Mouse (Mus musculus): Measurements from ENCODE around the gene Agbl1. TPM values are rescaled to one million over a fixed set of nuclear protein-coding genes. Genes with fewer than 3 reads are reported as not detected.

The Agbl1 gene
- polyA plus RNA-seq, 1 experiment from 2014 or later: 0.50 TPM

- DNase-seq (ENCODE audit: low spot score): no peak
- H3K27ac ChIP-seq (replicated peaks; ENCODE audit: low read depth, low read length): no peak overlapping the region
- no peaks in the 10 kb centered on the region for H3K27me3 ChIP-seq (replicated peaks; ENCODE audit: control insufficient read depth, insufficient read depth, low read length)
- WGBS: 69% methylated on average over 2 of the region's 2 CpGs
- no peaks in the 10 kb centered on the region for H3K4me1 ChIP-seq (ENCODE audit: control insufficient read depth, insufficient read depth, low read length)
- no peaks in the 10 kb centered on the region for H3K36me3 ChIP-seq (ENCODE audit: control insufficient read depth, insufficient read depth, low read length)
- ATAC-seq (ENCODE audit: low read depth): no peak
- no peaks in the 10 kb centered on the region for H3K9me3 ChIP-seq (ENCODE audit: control insufficient read depth, low read length)
- no peak overlapping the region for H3K9ac ChIP-seq (ENCODE audit: low read depth, low read length)
- no peak overlapping the region for H3K4me2 ChIP-seq (ENCODE audit: low read depth, low read length)
- H3K4me3 ChIP-seq (ENCODE audit: low read depth, low read length): no peak overlapping the region
Measured at GRCm38 (mm10) chr7:76466427-76466826, 236.7 kb downstream of the Agbl1 start.

GRCm38 (mm10) chr7:76474233-76474632, 244.5 kb downstream of the Agbl1 start:
- H3K9ac ChIP-seq (ENCODE audit: low read depth, low read length): no peak overlapping the region
- H3K9me3 ChIP-seq (ENCODE audit: control insufficient read depth, low read length): no peaks in the 10 kb centered on the region
- H3K27ac ChIP-seq (replicated peaks; ENCODE audit: low read depth, low read length): no peak overlapping the region
- H3K36me3 ChIP-seq (ENCODE audit: control insufficient read depth, insufficient read depth, low read length): no peaks in the 10 kb centered on the region
- no peak for DNase-seq (ENCODE audit: low spot score)
- WGBS: 36% methylated on average over 6 of the region's 6 CpGs
- ATAC-seq (ENCODE audit: low read depth): no peak
- H3K27me3 ChIP-seq (replicated peaks; ENCODE audit: control insufficient read depth, insufficient read depth, low read length): no peaks in the 10 kb centered on the region
- H3K4me3 ChIP-seq (ENCODE audit: low read depth, low read length): no peak overlapping the region
- no peak overlapping the region for H3K4me2 ChIP-seq (ENCODE audit: low read depth, low read length)
- H3K4me1 ChIP-seq (ENCODE audit: control insufficient read depth, insufficient read depth, low read length): no peaks in the 10 kb centered on the region

- Histone ChIP-seq H3K4me2 (ENCODE audit: low read depth, low read length) (no peak overlapping the region), H3K9ac (ENCODE audit: low read depth, low read length) (no peak overlapping the region), H3K4me3 (ENCODE audit: low read depth, low read length) (no peak overlapping the region), H3K27ac (replicated peaks; ENCODE audit: low read depth, low read length) (no peak overlapping the region), H3K4me1 (ENCODE audit: control insufficient read depth, insufficient read depth, low read length) (no peaks in the 10 kb centered on the region), H3K27me3 (replicated peaks; ENCODE audit: control insufficient read depth, insufficient read depth, low read length) (no peaks in the 10 kb centered on the region), H3K36me3 (ENCODE audit: control insufficient read depth, insufficient read depth, low read length) (no peaks in the 10 kb centered on the region), H3K9me3 (ENCODE audit: control insufficient read depth, low read length) (no peaks in the 10 kb centered on the region)
- WGBS: 65% methylated on average over 2 of the region's 2 CpGs
- ATAC-seq (ENCODE audit: low read depth) (no peak), DNase-seq (ENCODE audit: low spot score) (no peak)
Measured at GRCm38 (mm10) chr7:76485546-76485945, 255.9 kb downstream of the Agbl1 start.

GRCm38 (mm10) chr7:76487519-76487918, 257.8 kb downstream of the Agbl1 start:
- no peak for ATAC-seq (ENCODE audit: low read depth)
- 66% methylated on average over 5 of the region's 5 CpGs for WGBS
- H3K27me3 ChIP-seq (replicated peaks; ENCODE audit: control insufficient read depth, insufficient read depth, low read length): no peaks in the 10 kb centered on the region
- H3K4me1 ChIP-seq (ENCODE audit: control insufficient read depth, insufficient read depth, low read length): no peaks in the 10 kb centered on the region
- H3K9ac ChIP-seq (ENCODE audit: low read depth, low read length): no peak overlapping the region
- no peak overlapping the region for H3K4me3 ChIP-seq (ENCODE audit: low read depth, low read length)
- no peaks in the 10 kb centered on the region for H3K9me3 ChIP-seq (ENCODE audit: control insufficient read depth, low read length)
- H3K4me2 ChIP-seq (ENCODE audit: low read depth, low read length): no peak overlapping the region
- DNase-seq (ENCODE audit: low spot score): no peak
- no peak overlapping the region for H3K27ac ChIP-seq (replicated peaks; ENCODE audit: low read depth, low read length)
- no peaks in the 10 kb centered on the region for H3K36me3 ChIP-seq (ENCODE audit: control insufficient read depth, insufficient read depth, low read length)

DNA sequence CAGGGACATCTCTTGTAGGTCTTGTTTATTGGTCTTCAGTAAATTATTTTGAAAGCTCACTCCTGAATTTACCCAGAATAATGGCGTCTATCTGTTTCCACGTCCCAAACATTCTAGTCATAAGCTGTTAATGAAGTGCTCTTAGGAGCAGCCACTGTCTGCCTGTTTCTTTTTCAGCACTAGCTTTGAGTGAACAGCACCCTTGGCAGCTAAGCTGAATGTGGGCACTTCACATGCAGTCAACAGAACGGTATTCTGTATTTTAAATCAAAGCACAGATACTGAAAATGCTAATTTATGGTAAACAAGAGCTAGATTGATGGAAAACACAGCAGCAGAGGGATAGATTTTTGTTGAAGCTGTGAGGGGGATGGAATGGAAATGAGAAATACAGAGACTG, 294.6 kb downstream of the Agbl1 start:
- Histone ChIP-seq H3K9me3 (ENCODE audit: control insufficient read depth, low read length) (no peaks in the 10 kb centered on the region), H3K27me3 (replicated peaks; ENCODE audit: control insufficient read depth, insufficient read depth, low read length) (no peaks in the 10 kb centered on the region), H3K4me1 (ENCODE audit: control insufficient read depth, insufficient read depth, low read length) (no peaks in the 10 kb centered on the region), H3K4me2 (ENCODE audit: low read depth, low read length) (no peak overlapping the region), H3K4me3 (ENCODE audit: low read depth, low read length) (no peak overlapping the region), H3K9ac (ENCODE audit: low read depth, low read length) (no peak overlapping the region), H3K27ac (replicated peaks; ENCODE audit: low read depth, low read length) (no peak overlapping the region), H3K36me3 (ENCODE audit: control insufficient read depth, insufficient read depth, low read length) (no peaks in the 10 kb centered on the region)
- ATAC-seq (ENCODE audit: low read depth): no peak
- 34% methylated on average over 3 of the region's 3 CpGs for WGBS
- peak; percentile 35 for DNase-seq (ENCODE audit: low spot score)

- ATAC-seq (ENCODE audit: low read depth) (peak; percentile 26; the same call in 1 of the 2 replicates), DNase-seq (ENCODE audit: low spot score) (peak; percentile 35)
- H3K4me2 ChIP-seq (ENCODE audit: low read depth, low read length): no peak overlapping the region
- 48% methylated on average over 2 of the region's 2 CpGs for WGBS
- H3K36me3 ChIP-seq (ENCODE audit: control insufficient read depth, insufficient read depth, low read length): no peaks in the 10 kb centered on the region
- no peaks in the 10 kb centered on the region for H3K4me1 ChIP-seq (ENCODE audit: control insufficient read depth, insufficient read depth, low read length)
- no peaks in the 10 kb centered on the region for H3K27me3 ChIP-seq (replicated peaks; ENCODE audit: control insufficient read depth, insufficient read depth, low read length)
- no peak overlapping the region for H3K9ac ChIP-seq (ENCODE audit: low read depth, low read length)
- H3K4me3 ChIP-seq (ENCODE audit: low read depth, low read length): no peak overlapping the region
- H3K27ac ChIP-seq (replicated peaks; ENCODE audit: low read depth, low read length): no peak overlapping the region
- no peaks in the 10 kb centered on the region for H3K9me3 ChIP-seq (ENCODE audit: control insufficient read depth, low read length)
Measured at GRCm38 (mm10) chr7:76546456-76546855, 316.8 kb downstream of the Agbl1 start.

DNA sequence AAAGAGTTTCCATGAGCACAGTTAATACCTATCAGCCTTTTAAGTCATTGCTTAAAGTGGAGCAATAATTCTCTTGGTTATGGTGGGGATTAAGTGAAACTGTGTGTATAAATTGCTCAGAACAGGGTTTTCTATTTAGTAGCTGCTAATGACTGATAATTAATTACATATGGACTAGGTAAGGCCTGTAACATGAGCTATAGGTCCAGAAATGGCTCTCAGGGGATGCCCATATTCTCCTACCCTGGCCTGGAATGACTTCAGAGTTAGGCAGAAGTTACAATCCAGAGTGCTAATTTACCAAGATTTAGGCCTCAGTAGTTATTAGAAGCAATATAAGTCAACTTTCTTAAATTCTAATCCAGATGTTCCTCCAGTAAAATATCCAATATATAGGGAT, 317.6 kb downstream of the Agbl1 start:
- H3K27me3 ChIP-seq (replicated peaks; ENCODE audit: control insufficient read depth, insufficient read depth, low read length): no peaks in the 10 kb centered on the region
- DNase-seq (ENCODE audit: low spot score): no peak

GRCm38 (mm10) chr7:76551860-76552259, 322.2 kb downstream of the Agbl1 start:
- Histone ChIP-seq H3K9ac (ENCODE audit: low read depth, low read length) (no peak overlapping the region), H3K27ac (replicated peaks; ENCODE audit: low read depth, low read length) (no peak overlapping the region), H3K36me3 (ENCODE audit: control insufficient read depth, insufficient read depth, low read length) (no peaks in the 10 kb centered on the region), H3K4me1 (ENCODE audit: control insufficient read depth, insufficient read depth, low read length) (no peaks in the 10 kb centered on the region), H3K9me3 (ENCODE audit: control insufficient read depth, low read length) (no peaks in the 10 kb centered on the region), H3K4me2 (ENCODE audit: low read depth, low read length) (no peak overlapping the region), H3K27me3 (replicated peaks; ENCODE audit: control insufficient read depth, insufficient read depth, low read length) (no peaks in the 10 kb centered on the region), H3K4me3 (ENCODE audit: low read depth, low read length) (no peak overlapping the region)
- 74% methylated on average over 3 of the region's 3 CpGs for WGBS
- DNase-seq (ENCODE audit: low spot score) (no peak), ATAC-seq (ENCODE audit: low read depth) (no peak)

More for the DNA sequence above, 317.6 kb downstream of the Agbl1 start:
- Histone ChIP-seq H3K4me3 (ENCODE audit: low read depth, low read length) (no peak overlapping the region), H3K36me3 (ENCODE audit: control insufficient read depth, insufficient read depth, low read length) (no peaks in the 10 kb centered on the region), H3K4me2 (ENCODE audit: low read depth, low read length) (no peak overlapping the region), H3K4me1 (ENCODE audit: control insufficient read depth, insufficient read depth, low read length) (no peaks in the 10 kb centered on the region), H3K9ac (ENCODE audit: low read depth, low read length) (no peak overlapping the region), H3K9me3 (ENCODE audit: control insufficient read depth, low read length) (no peaks in the 10 kb centered on the region), H3K27ac (replicated peaks; ENCODE audit: low read depth, low read length) (no peak overlapping the region)
- ATAC-seq (ENCODE audit: low read depth): no peak

DNA sequence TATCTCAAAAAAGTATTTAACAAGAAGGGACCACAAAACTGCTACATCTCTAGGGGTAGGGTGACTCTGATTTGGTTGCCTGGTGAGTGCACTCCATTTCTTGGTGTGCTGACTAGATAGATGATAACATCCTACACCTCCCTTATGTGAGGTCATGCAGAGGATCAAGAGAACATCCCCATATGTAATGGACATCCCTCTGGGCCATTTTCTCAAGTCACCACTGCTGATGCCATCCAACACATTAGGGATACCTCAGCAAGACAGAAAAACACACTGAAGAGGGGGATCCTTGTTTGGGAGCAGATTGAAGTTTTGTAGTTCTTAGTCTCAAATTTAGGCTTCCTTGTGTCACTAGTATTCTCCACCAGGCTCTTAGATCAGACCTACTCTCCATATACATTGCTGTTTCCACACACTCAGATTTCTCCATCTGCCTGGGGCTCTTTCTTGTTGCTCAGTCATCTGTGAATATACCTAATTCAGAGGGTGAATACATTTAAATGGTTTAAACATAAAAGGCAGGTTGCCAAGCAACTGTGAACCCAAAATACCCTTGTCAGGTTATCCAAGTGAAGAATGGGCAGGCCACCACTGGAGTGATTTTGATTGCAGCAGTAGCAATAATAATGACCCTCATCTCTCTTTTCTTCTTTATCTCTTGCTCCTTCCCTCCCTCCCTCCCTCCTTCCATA, 331.0 kb downstream of the Agbl1 start:
- peak; percentile 65 for DNase-seq (ENCODE audit: low spot score)
- no peaks in the 10 kb centered on the region for H3K4me1 ChIP-seq (ENCODE audit: control insufficient read depth, insufficient read depth, low read length)
- no peak overlapping the region for H3K4me2 ChIP-seq (ENCODE audit: low read depth, low read length)
- H3K9me3 ChIP-seq (ENCODE audit: control insufficient read depth, low read length): no peaks in the 10 kb centered on the region
- H3K27ac ChIP-seq (replicated peaks; ENCODE audit: low read depth, low read length): no peak overlapping the region
- peak; percentile 60; the same call in 1 of the 2 replicates for ATAC-seq (ENCODE audit: low read depth)
- no peaks in the 10 kb centered on the region for H3K36me3 ChIP-seq (ENCODE audit: control insufficient read depth, insufficient read depth, low read length)
- H3K27me3 ChIP-seq (replicated peaks; ENCODE audit: control insufficient read depth, insufficient read depth, low read length): no peaks in the 10 kb centered on the region
- no peak overlapping the region for H3K4me3 ChIP-seq (ENCODE audit: low read depth, low read length)
- H3K9ac ChIP-seq (ENCODE audit: low read depth, low read length): no peak overlapping the region
